9 mouse cellular contexts compared by ENCODE assay signal in the genomic region with DNA sequence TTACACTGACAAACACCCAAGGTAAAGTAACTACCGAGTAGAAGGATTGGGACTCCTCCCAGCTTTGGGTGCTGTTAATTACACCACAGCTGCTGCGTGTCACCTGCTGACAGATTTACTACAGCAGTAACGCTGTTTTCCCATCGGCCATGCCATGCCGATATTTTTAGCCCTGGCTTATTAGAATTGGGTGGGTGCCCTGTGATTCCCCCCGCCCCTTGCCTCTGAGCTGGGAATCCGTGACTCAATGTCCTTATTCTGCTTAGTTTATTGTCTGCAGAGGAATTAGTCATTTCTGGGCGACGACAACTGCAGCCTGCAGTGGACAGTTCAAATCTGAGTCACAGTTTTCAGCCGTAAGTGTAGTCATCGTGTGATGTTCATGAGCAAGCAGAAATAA. TPM values are rescaled to one million over a fixed set of nuclear protein-coding genes. Genes with fewer than 3 reads are reported as not detected.
DNase-seq lines count a peak whose midpoint lies in the region; ATAC-seq lines count a peak whose summit lies in the region.
"Had no signal": no experiment of that assay in that cellular context is flagged by ENCODE, and none has a peak within 500 bp of the region (broad histone marks: within the 10 kb centered on the region; RNA-seq: fewer than 3 reads in every experiment).

No protein-coding gene starts in this region.

- H3K4me2 ChIP-seq in kidney, embryonic 14.5 days (replicated peaks; ENCODE audit: low read depth, low read length): no peak overlapping the region
- H3K4me2 ChIP-seq in hindbrain, embryonic 16.5 days (ENCODE audit: low read length): no peak overlapping the region
- H3K4me2 ChIP-seq: stomach, embryonic 15.5 days had no signal

- H3K36me3 ChIP-seq in kidney, embryonic 14.5 days (ENCODE audit: control insufficient read depth, insufficient read depth, low read length): no peaks in the 10 kb centered on the region
- H3K36me3 ChIP-seq in hindbrain, embryonic 16.5 days (ENCODE audit: control insufficient read depth, insufficient read depth, low read length): no peaks in the 10 kb centered on the region
- H3K36me3 ChIP-seq: stomach, embryonic 15.5 days had no signal

- intact Hi-C loops in gastrocnemius, postnatal 14 days (cut with DNase I; ENCODE audit: low total_unique reads): loop anchor here (10.0 kb wide), 2 partner anchors 105 to 265 kb away; no protein-coding TSS in a partner anchor

- H3K27me3 ChIP-seq in kidney, embryonic 14.5 days (ENCODE audit: control insufficient read depth, insufficient read depth, low read length): no peaks in the 10 kb centered on the region
- H3K27me3 ChIP-seq in hindbrain, embryonic 16.5 days (replicated peaks; ENCODE audit: control insufficient read depth, insufficient read depth, low read length): no peaks in the 10 kb centered on the region
- H3K27me3 ChIP-seq: stomach, embryonic 15.5 days had no signal

- 12% methylated on average over 11 of the region's 11 CpGs for WGBS in kidney, embryonic 14.5 days
- WGBS in hindbrain, embryonic 16.5 days: 47% methylated on average over 11 of the region's 11 CpGs

- no peak overlapping the region for H3K27ac ChIP-seq in kidney, embryonic 14.5 days (ENCODE audit: low read depth, low read length)
- no peak overlapping the region for H3K27ac ChIP-seq in hindbrain, embryonic 16.5 days (ENCODE audit: low read depth, low read length)
- H3K27ac ChIP-seq: stomach, embryonic 15.5 days had no signal

- ATAC-seq in kidney, embryonic 14.5 days (ENCODE audit: low FRiP score, low TSS enrichment): peak; percentile 79
- no peak for ATAC-seq in hindbrain, embryonic 16.5 days

- no peak overlapping the region for H3K9ac ChIP-seq in kidney, embryonic 14.5 days (ENCODE audit: low read depth, low read length)
- no peak overlapping the region for H3K9ac ChIP-seq in hindbrain, embryonic 16.5 days (ENCODE audit: low read depth, low read length)
- H3K9ac ChIP-seq: stomach, embryonic 15.5 days had no signal

- 0 out of 2 replicates have a peak, but pooled peaks cover 3% of the 10 kb centered on the region for H3K4me1 ChIP-seq in kidney, embryonic 14.5 days (ENCODE audit: control insufficient read depth, insufficient read depth, low read length)
- H3K4me1 ChIP-seq in hindbrain, embryonic 16.5 days (ENCODE audit: control insufficient read depth, insufficient read depth, low read depth, low read length): peaks cover 6% of the 10 kb centered on the region; the same call in 1 of the 2 replicates
- H3K4me1 ChIP-seq: stomach, embryonic 15.5 days had no signal

- H3K9me3 ChIP-seq in kidney, embryonic 14.5 days (ENCODE audit: control insufficient read depth, low read length): no peaks in the 10 kb centered on the region
- no peaks in the 10 kb centered on the region for H3K9me3 ChIP-seq in hindbrain, embryonic 16.5 days (ENCODE audit: control insufficient read depth, low read length)
- H3K9me3 ChIP-seq: stomach, embryonic 15.5 days had no signal

- DNase-seq in kidney, adult 11 months: no peak
- peak; percentile 69 for DNase-seq in NIH3T3 (ENCODE audit: low read depth)
- peak; percentile 60 for DNase-seq in gastrocnemius, postnatal 14 days
- DNase-seq in mesoderm, embryonic 11.5 days (ENCODE audit: low read depth, low spot score): peak; percentile 65
- no peak for DNase-seq in cerebellum, postnatal 4 days (ENCODE audit: low spot score in 2 of 2)
- DNase-seq in cerebellum, adult 11 months: no peak

- H3K4me3 ChIP-seq in kidney, embryonic 14.5 days (ENCODE audit: low read length): no peak overlapping the region
- H3K4me3 ChIP-seq in hindbrain, embryonic 16.5 days (ENCODE audit: low read length): no peak overlapping the region
- H3K4me3 ChIP-seq: stomach, embryonic 15.5 days had no signal

RNA-seq across cellular contexts. Expression of a gene that starts 7.3 kb away (rescaled TPM):
- 13.5 and 19.8 TPM in 2 replicates for polyA plus RNA-seq in kidney, embryonic 14.5 days (2014; fragmentation: Nextera tagmentation; extraction: Ambion mirVana)
- total RNA-seq in gastrocnemius, postnatal 14 days (2021): 10 to 100 TPM; 11.2 to 11.5 TPM
- 24.0 and 27.7 TPM in 2 replicates for polyA plus RNA-seq in hindbrain, embryonic 16.5 days (2015; fragmentation: Nextera tagmentation; extraction: Ambion mirVana)

Comparison
In these comparisons a context has a peak if more than half of its experiments do, and no peak if none do; other contexts are left out.
1. DNase-seq: peak in NIH3T3 (single experiment), gastrocnemius, postnatal 14 days (single experiment) and mesoderm, embryonic 11.5 days (single experiment); none in kidney, adult 11 months (single experiment), cerebellum, postnatal 4 days (0 of 2) and cerebellum, adult 11 months (single experiment).